Mouse (Mus musculus) right cerebral cortex, postnatal 36 days (tissue): Measurements from ENCODE around the gene Slco3a1.

Source experiments
- DNase-seq, 2 experiments: peaks; one replicate each; pipeline ENCODE4 v3.0.0; 2022; ENCODE audit warnings: low spot score in 2 of 2, mixed read lengths in 1 of 2

Gene Slco3a1

GRCm38 (mm10) chr7:74381881-74382281, 172.7 kb downstream of the Slco3a1 start:
- no peak for DNase-seq

DNA sequence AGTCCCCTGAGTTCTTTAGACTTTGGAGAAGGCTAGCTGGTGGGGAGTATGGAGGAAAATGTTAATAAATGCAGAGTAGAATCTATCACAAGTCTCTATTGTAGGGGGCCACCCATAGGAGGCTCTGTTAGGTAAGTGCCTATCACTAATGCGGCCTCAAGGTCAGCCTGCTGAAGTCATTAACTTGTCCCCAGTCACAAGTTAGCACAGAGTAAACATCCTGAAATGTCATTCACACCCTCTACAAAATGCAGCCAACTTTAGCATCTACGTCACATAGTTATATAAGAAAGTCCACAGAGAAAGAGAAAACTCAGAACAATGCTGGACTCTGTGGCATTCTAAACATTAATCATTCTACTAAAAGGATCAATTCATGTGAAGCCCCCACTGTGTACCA, 173.5 kb downstream of the Slco3a1 start:
- no peak for DNase-seq

DNA sequence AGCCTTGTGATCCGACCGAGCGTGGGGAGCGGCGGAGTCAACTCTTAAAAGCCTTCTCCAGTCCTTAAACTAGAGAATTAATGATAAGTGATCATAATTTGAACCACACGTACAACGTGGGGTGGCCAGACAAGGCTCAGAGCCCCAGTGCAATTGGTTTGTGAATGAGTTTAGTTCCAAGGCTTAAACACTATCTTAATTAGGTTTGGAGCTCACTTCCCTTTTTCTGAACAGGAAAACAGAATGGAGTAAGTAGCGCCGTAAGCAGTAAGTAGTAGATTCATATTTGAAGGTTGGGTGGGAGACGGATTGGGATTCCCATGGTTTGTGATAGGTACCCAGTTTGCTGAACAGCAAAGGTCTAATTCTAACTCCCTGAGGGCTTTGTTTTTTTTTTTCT, 176.7 kb downstream of the Slco3a1 start:
- DNase-seq = no peak

- peak; percentile 40 to 64 for DNase-seq
Observed at GRCm38 (mm10) chr7:74376397-74377044, 178.1 kb downstream of the Slco3a1 start.

GRCm38 (mm10) chr7:74375174-74375957, 179.2 kb downstream of the Slco3a1 start:
- no peak for DNase-seq

- no peak for DNase-seq
Observed at GRCm38 (mm10) chr7:74373056-74373455, 181.5 kb downstream of the Slco3a1 start.

DNA sequence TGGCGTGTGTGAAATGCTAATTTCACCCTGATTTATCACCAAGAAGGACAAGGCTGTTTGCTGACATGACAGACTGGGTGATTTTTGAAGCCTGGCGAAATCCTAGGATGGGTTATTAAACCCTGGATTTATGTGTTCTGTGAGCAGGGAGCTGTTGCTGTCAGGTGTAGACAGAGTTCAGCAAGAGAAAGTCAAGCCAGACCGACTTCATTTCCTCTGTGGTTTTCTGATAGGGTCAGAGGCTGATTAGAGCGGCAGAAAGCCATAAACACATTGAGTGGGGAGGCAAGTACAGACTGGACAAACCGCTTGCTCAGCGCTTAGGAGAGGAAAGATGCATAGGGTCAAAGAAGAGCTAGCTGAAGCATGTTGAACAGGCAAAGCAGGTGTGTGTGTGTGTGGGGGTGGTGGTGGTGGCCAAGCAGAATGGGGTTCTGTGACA, 182.4 kb downstream of the Slco3a1 start:
- DNase-seq = no peak

- DNase-seq = no peak
Observed at GRCm38 (mm10) chr7:74371656-74372055, 182.9 kb downstream of the Slco3a1 start.

- DNase-seq = no peak
Observed at GRCm38 (mm10) chr7:74371208-74371607, 183.4 kb downstream of the Slco3a1 start.

GRCm38 (mm10) chr7:74369657-74370056, 184.9 kb downstream of the Slco3a1 start:
- no peak for DNase-seq

GRCm38 (mm10) chr7:74368256-74368980, 186.2 kb downstream of the Slco3a1 start:
- DNase-seq = no peak

DNA sequence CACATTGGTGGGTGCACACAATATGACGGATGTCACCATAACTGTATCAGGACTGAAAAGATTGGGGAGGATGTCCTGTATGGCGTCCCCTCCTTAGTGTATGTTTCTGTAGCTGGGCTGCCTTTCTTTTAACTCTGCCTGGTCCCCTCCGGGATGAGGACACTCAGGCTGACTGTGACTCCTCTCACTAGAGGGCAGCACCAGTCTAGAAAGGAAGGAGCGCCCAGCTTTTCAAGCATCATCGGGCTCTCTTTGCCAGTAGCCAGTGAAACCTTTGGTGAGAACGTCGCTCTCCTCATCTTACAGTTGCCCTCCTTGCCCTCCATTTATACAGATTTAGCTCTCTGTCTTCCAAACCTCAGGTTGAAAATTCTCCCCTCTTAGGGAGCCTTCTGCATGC, 187.2 kb downstream of the Slco3a1 start:
- peak in 1 of 2 experiments; percentile 29 for DNase-seq

GRCm38 (mm10) chr7:74365623-74366022, 189.0 kb downstream of the Slco3a1 start:
- no peak for DNase-seq

DNA sequence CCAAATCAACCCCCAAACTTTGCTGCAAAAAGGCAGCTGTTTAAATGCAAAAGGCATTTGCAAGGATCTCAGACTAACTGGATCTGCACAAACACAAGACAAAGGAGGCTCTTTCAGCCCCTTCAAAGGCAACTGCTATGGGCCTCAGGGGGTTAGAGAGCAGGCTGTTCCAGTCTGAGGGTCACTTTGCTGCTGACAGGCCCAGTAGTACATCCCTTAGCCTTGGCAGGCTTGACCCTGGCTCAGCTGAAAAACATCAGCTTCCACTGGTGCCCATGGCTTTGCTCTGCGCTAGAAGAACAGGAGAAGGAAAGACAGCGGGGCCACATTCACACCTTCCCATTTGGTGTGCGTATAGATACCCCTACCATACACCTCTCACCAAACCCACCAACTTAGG, 189.6 kb downstream of the Slco3a1 start:
- no peak for DNase-seq

GRCm38 (mm10) chr7:74363440-74363839, 191.1 kb downstream of the Slco3a1 start:
- DNase-seq = no peak

- no peak for DNase-seq
Observed at GRCm38 (mm10) chr7:74361677-74362076, 192.9 kb downstream of the Slco3a1 start.

GRCm38 (mm10) chr7:74357027-74357426, 197.6 kb downstream of the Slco3a1 start:
- no peak for DNase-seq

DNA sequence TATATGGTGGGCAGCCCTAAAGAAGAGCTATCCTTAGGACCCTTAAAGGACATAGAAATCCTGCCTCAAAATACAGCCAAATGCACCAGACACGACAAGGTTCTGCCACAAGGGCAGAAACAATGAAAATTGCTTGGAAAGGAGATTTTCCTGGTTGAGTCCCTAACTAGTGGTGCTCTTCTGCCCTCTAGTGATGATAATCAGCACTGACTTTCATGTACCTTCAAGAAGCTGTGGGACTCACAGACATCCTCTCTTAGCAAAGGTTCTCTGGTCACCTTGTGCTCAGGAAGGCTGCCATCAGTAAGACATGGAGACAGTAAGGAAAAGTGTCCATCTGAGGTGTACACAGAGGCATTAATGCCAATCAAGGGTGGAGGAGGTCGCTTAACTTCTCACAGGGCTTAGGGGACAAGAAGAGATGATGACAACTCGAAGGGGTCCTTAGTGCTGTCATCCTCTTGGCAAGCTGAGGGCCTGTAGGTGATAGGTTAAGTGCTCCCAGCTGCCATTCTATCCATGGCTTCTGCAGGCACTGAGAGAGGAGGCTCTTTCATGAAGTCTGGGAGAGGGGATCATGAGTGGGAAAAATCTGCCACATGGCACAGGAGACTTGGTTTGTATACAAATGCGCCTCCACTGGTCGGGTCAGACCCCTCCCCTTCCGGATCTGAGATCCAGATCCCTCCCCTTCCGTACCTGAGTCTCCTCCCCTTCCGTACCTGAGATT, 199.9 kb downstream of the Slco3a1 start:
- peak in 1 of 2 experiments; percentile 33 for DNase-seq

DNA sequence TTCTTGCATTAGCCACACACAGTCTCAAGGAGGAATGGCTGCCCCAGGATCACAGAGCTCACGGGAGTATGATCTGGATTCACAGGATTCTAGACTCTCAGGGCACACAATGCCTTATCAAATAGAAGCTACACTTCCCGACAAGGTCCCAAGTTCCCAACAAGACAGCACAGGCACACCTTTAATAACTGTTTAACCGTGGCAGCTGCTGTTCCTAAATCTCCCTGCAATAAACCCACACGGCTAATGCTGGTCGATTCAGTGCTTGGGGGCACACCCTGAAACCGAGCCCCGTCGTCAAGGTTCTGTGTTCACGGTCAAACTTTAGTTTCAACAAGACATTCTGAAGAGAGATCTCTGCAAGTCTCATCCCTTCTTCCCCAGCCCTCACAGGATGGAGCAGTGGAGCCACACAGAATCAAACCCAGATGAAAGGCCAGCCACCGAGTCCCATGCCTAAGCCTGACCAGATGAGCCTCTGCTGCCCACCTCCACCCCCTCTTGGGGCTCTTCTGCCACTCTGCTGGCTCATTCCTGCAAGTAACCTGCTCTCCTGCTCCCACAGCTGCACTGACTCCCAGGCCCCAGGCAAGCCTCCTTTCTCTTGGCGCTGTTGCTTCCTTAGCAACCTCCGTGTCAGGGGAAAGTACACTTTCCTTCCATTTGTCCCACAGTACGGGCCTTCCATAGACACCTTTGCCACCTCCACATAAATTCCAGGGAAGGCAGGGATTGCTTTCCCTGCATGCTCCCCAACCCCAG, 200.7 kb downstream of the Slco3a1 start:
- no peak for DNase-seq

- DNase-seq = no peak
Observed at GRCm38 (mm10) chr7:74353240-74353639, 201.3 kb downstream of the Slco3a1 start.

- DNase-seq = no peak
Observed at GRCm38 (mm10) chr7:74348318-74348890, 206.2 kb downstream of the Slco3a1 start.
